Mouse (Mus musculus): ENCODE data around the gene Ntan1. TPM values are rescaled to one million over a fixed set of nuclear protein-coding genes. Genes with fewer than 3 reads are reported as not detected.

Ntan1 gene
- polyA plus RNA-seq (2017; shearing (Covaris generic)): 100 to 1,000 TPM; 126 to 181 TPM

GRCm38 (mm10) chr16:13818560-13819393, at the start of gene Ntan1:
Ntan1 (plus strand) TSS chr16:13818845.

GRCm38 (mm10) chr16:13780353-13781036, 38.1 kb upstream of the Ntan1 start, which contains the start of gene Rrn3:
Rrn3 (plus strand) TSS chr16:13780708.

Other genes starting within 250 kb of the Ntan1 start
- 10 to 100 TPM; 50.8 to 53.7 TPM for gene Parn, start 150.7 kb upstream of the Ntan1 start, polyA plus RNA-seq (2017; shearing (Covaris generic))
- 10 to 100 TPM; 55.7 to 64.6 TPM for gene Bfar, start 147.0 kb upstream of the Ntan1 start, polyA plus RNA-seq (2017; shearing (Covaris generic))
- 10 to 100 TPM; 11.3 to 12.6 TPM for gene 3110001I22Rik, start 146.9 kb upstream of the Ntan1 start, polyA plus RNA-seq (2017; shearing (Covaris generic))
- gene Pla2g10, start 87.9 kb upstream of the Ntan1 start, polyA plus RNA-seq (2017; shearing (Covaris generic)): 1 to 10 TPM in 1 of 2 experiments, under 1 TPM in 1; 0.52 to 2.7 TPM
- gene Rrn3, start 38.1 kb upstream of the Ntan1 start, polyA plus RNA-seq (2017; shearing (Covaris generic)): 10 to 100 TPM; 35.7 to 43.4 TPM
- 10 to 100 TPM; 50.2 to 51.5 TPM for gene Pdxdc1, start 84.3 kb downstream of the Ntan1 start, polyA plus RNA-seq (2017; shearing (Covaris generic))
- 1 to 10 TPM in 1 of 2 experiments, under 1 TPM in 1; 0.66 to 3.4 TPM for gene Mpv17l, start 84.3 kb downstream of the Ntan1 start, polyA plus RNA-seq (2017; shearing (Covaris generic))
- 1 to 10 TPM in 1 of 2 experiments, under 1 TPM in 1; 0.19 to 3.1 TPM for gene 2900011O08Rik, start 167.8 kb downstream of the Ntan1 start, polyA plus RNA-seq (2017; shearing (Covaris generic))
- gene Ifitm7, start 168.0 kb downstream of the Ntan1 start, polyA plus RNA-seq (2017; shearing (Covaris generic)): 1 to 10 TPM in 1 of 2 experiments, under 1 TPM in 1; 0.74 to 1.2 TPM

All from inflammation-experienced regulatory T-cells (primary cell).